Mouse (Mus musculus) intestine, postnatal 0 days (tissue): Measurements from ENCODE around the gene Lrrk1. TPM values are rescaled to one million over a fixed set of nuclear protein-coding genes. Genes with fewer than 3 reads are reported as not detected.

ENCODE experiments used
- ATAC-seq: fragments of 200-750 bp; cut with Nextera tagmentation; 2 replicates; pipeline ENCODE4 v1.8.0; 2017; ENCODE audit warnings: mild to moderate bottlenecking, moderate TSS enrichment, moderate library complexity
- H3K27ac ChIP-seq: fragments of 300-500 bp; sonication (generic); 2 replicates; pipeline ENCODE4 v1.5.1; 2014; ENCODE audit warnings: mild to moderate bottlenecking, low read depth, low read length, moderate library complexity
- H3K27me3 ChIP-seq: fragments of 300-500 bp; sonication (generic); replicated peaks from 2 replicates; pipeline ENCODE4 v1.6.1; 2014; ENCODE audit warnings: low read length, mixed read lengths; ENCODE audit not compliant: control insufficient read depth, insufficient read depth
- H3K36me3 ChIP-seq: fragments of 300-500 bp; sonication (generic); 2 replicates; pipeline ENCODE4 v1.6.1; 2014; ENCODE audit warnings: mild to moderate bottlenecking, moderate library complexity; ENCODE audit not compliant: control insufficient read depth, insufficient read depth
- H3K4me1 ChIP-seq: fragments of 300-500 bp; sonication (generic); replicated peaks from 2 replicates; pipeline ENCODE4 v1.6.1; 2014; ENCODE audit warnings: antibody characterized with exemption, low read length, mixed read lengths; ENCODE audit not compliant: control insufficient read depth, insufficient read depth
- H3K4me2 ChIP-seq: fragments of 300-500 bp; sonication (generic); replicated peaks from 2 replicates; pipeline ENCODE4 v1.6.1; 2014; ENCODE audit warnings: low read depth, mild to moderate bottlenecking, moderate library complexity
- H3K4me3 ChIP-seq: fragments of 300-500 bp; sonication (generic); 2 replicates; pipeline ENCODE4 v1.5.1; 2014; ENCODE audit warnings: low read depth, low read length
- H3K9ac ChIP-seq: fragments of 300-500 bp; sonication (generic); 2 replicates; pipeline ENCODE4 v1.6.1; 2014; ENCODE audit warnings: mild to moderate bottlenecking, low read depth, low read length
- H3K9me3 ChIP-seq: fragments of 300-500 bp; sonication (generic); 2 replicates; pipeline ENCODE4 v1.6.1; 2016; ENCODE audit warnings: mixed run types; ENCODE audit not compliant: control insufficient read depth
- CTCF ChIP-seq: sonication (generic); IDR thresholded peaks from 2 replicates; pipeline ENCODE4 v1.5.1; 2016; ENCODE audit warnings: low read depth, mild to moderate bottlenecking, control low read depth, antibody characterized with exemption, moderate library complexity
- WGBS: fragments of 180-500 bp; shearing (Covaris S2); extraction: QIAGEN DNeasy Blood & Tissue Kit; methylation state at CpG from one replicate; pipeline ENCODE4 v1.1.7; 2014; 5-methylcytosine and 5-hydroxymethylcytosine counted together
- polyA plus RNA-seq: library from polyadenylated mRNA; unstranded; fragments of >200 nt; fragmentation: Nextera tagmentation; extraction: Ambion mirVana; gene quantifications from 2 replicates; pipeline ENCODE4 v1.2.1, GENCODE M21; 2015

Lrrk1 gene
- polyA plus RNA-seq, 1 experiment from 2014 or later = 6.1 TPM

- H3K36me3 ChIP-seq = no peaks in the 10 kb centered on the region
- no peaks in the 10 kb centered on the region for H3K9me3 ChIP-seq
- no peak overlapping the region for H3K4me3 ChIP-seq
- no peak for TF ChIP-seq CTCF
- H3K27ac ChIP-seq = no peak overlapping the region
- no peak overlapping the region for H3K4me2 ChIP-seq
- ATAC-seq = no peak
- no peaks in the 10 kb centered on the region for H3K27me3 ChIP-seq
- H3K4me1 ChIP-seq = no peaks in the 10 kb centered on the region
- H3K9ac ChIP-seq = no peak overlapping the region
- WGBS = 79% methylated on average over 4 of the region's 4 CpGs
These were observed 16.7 kb upstream of the Lrrk1 start for GRCm38 (mm10) chr7:66404802-66405201.

GRCm38 (mm10) chr7:66404141-66404540, 16.0 kb upstream of the Lrrk1 start:
- Histone ChIP-seq H3K9ac (no peak overlapping the region), H3K4me2 (no peak overlapping the region), H3K9me3 (no peaks in the 10 kb centered on the region), H3K27me3 (no peaks in the 10 kb centered on the region), H3K4me1 (no peaks in the 10 kb centered on the region), H3K36me3 (no peaks in the 10 kb centered on the region), H3K27ac (no peak overlapping the region), H3K4me3 (no peak overlapping the region)
- TF ChIP-seq CTCF = no peak
- ATAC-seq = no peak
- WGBS = 57% methylated on average over 10 of the region's 10 CpGs

GRCm38 (mm10) chr7:66402876-66403275, 14.7 kb upstream of the Lrrk1 start:
- no peak for ATAC-seq
- Histone ChIP-seq H3K9ac (no peak overlapping the region), H3K27me3 (no peaks in the 10 kb centered on the region), H3K36me3 (no peaks in the 10 kb centered on the region), H3K27ac (no peak overlapping the region), H3K4me3 (no peak overlapping the region), H3K4me2 (no peak overlapping the region), H3K4me1 (no peaks in the 10 kb centered on the region), H3K9me3 (no peaks in the 10 kb centered on the region)
- no peak for TF ChIP-seq CTCF
- WGBS = 88% methylated on average over 5 of the region's 5 CpGs

- no peaks in the 10 kb centered on the region for H3K36me3 ChIP-seq
- no peak overlapping the region for H3K9ac ChIP-seq
- no peak overlapping the region for H3K4me3 ChIP-seq
- H3K9me3 ChIP-seq = no peaks in the 10 kb centered on the region
- WGBS = 60% methylated on average over 8 of the region's 8 CpGs
- no peak for TF ChIP-seq CTCF
- ATAC-seq = no peak
- H3K27ac ChIP-seq = no peak overlapping the region
- H3K27me3 ChIP-seq = no peaks in the 10 kb centered on the region
- H3K4me2 ChIP-seq = no peak overlapping the region
- H3K4me1 ChIP-seq = no peaks in the 10 kb centered on the region
These were observed 13.5 kb upstream of the Lrrk1 start for GRCm38 (mm10) chr7:66401605-66402004.

GRCm38 (mm10) chr7:66397288-66397687, 9.1 kb upstream of the Lrrk1 start:
- WGBS = 73% methylated on average over 3 of the region's 3 CpGs
- no peak for TF ChIP-seq CTCF

GRCm38 (mm10) chr7:66388621-66389532, 727 bp upstream of the Lrrk1 start:
- Histone ChIP-seq H3K36me3 (no peaks in the 10 kb centered on the region), H3K4me2 (peak overlapping the region; percentile 95), H3K4me3 (peak overlapping the region; percentile 67), H3K9ac (peak overlapping the region; percentile 90), H3K27me3 (no peaks in the 10 kb centered on the region), H3K9me3 (no peaks in the 10 kb centered on the region), H3K4me1 (peaks cover under 1% of the 10 kb centered on the region; the same call in 1 of the 2 replicates), H3K27ac (peak overlapping the region; percentile 82)
- WGBS = 8% methylated on average over 28 of the region's 28 CpGs
- peak; percentile 98 for TF ChIP-seq CTCF
- ATAC-seq = peak; percentile 63

More at GRCm38 (mm10) chr7:66397288-66397687, 9.1 kb upstream of the Lrrk1 start:
- H3K27me3 ChIP-seq = no peaks in the 10 kb centered on the region
- no peak overlapping the region for H3K27ac ChIP-seq
- no peak overlapping the region for H3K4me3 ChIP-seq
- no peak overlapping the region for H3K4me2 ChIP-seq
- ATAC-seq = no peak
- no peaks in the 10 kb centered on the region for H3K9me3 ChIP-seq
- no peaks in the 10 kb centered on the region for H3K4me1 ChIP-seq
- H3K36me3 ChIP-seq = no peaks in the 10 kb centered on the region
- H3K9ac ChIP-seq = no peak overlapping the region
